Mouse (Mus musculus) olfactory bulb, adult 2 months (tissue): ENCODE results near the gene AI661453.
A peak's percentile ranks its signal among the peaks of the same experiment; 100 is the strongest.

Experiments used
- CTCF ChIP-seq: fragments of 200-500 bp; IDR thresholded peaks from 2 replicates; pipeline ENCODE4 v1.5.1; 2012; ENCODE audit warnings: low read depth, mild to moderate bottlenecking, low read length, moderate library complexity; ENCODE audit not compliant: insufficient read depth
- POLR2A ChIP-seq: fragments of 200-500 bp; IDR thresholded peaks from 2 replicates; pipeline ENCODE4 v1.6.1; 2012; ENCODE audit warnings: mild to moderate bottlenecking, low read depth, low read length, moderate library complexity; ENCODE audit not compliant: insufficient read depth

DNA sequence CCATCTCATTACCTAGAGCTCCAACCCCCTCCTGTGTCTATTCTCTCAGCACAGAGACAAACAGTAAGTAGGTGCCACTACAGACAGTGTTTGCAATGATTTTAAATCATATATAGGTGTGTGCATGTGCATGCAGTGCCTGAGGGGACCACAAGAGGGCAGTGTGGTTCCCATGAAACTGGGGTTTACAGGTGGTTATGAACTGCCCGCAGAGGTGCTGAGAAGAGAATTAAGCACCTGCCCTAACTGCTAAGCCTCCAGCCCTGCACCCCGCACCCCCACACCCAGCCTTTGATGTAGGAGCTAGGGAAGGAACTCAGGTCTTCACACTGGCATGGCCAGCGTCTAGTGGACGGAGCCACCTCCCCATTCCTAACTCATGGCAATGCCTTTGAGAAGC, 49.8 kb upstream of the AI661453 start:
- TF ChIP-seq CTCF (peak; percentile 55; the same call in 1 of the 2 replicates), POLR2A (no peak)
